Mouse (Mus musculus): ENCODE results near the gene Sohlh2.
"Not testable (repeated sequence)": the region's sequence is repeated elsewhere in the genome, so short reads cannot be mapped to it uniquely, and the experiment has no call there.

Sohlh2 gene

GRCm38 (mm10) chr3:55181766-55182165 is at the start of gene Sohlh2:
TSS of gene Sohlh2 (plus strand) at chr3:55182028.
- no peak for DNase-seq (ENCODE audit: low spot score)

GRCm38 (mm10) chr3:55137039-55137438 is 44.8 kb upstream of the Sohlh2 start, which contains the start of gene Ccdc169:
TSS of gene Ccdc169 (plus strand) at chr3:55137339.
- no peak for DNase-seq (ENCODE audit: low spot score)

- no peak for DNase-seq (ENCODE audit: low spot score)
Measured at GRCm38 (mm10) chr3:55139837-55140236, 42.0 kb upstream of the Sohlh2 start.

- peak; percentile 60 for DNase-seq (ENCODE audit: low spot score)
Measured at GRCm38 (mm10) chr3:55141401-55141800, 40.4 kb upstream of the Sohlh2 start.

- no peak for DNase-seq (ENCODE audit: low spot score)
Measured at GRCm38 (mm10) chr3:55144916-55145315, 36.9 kb upstream of the Sohlh2 start.

- no peak for DNase-seq (ENCODE audit: low spot score)
Measured at GRCm38 (mm10) chr3:55146441-55146840, 35.4 kb upstream of the Sohlh2 start.

- DNase-seq (ENCODE audit: low spot score) = no peak
Measured at GRCm38 (mm10) chr3:55147156-55147555, 34.7 kb upstream of the Sohlh2 start.

- DNase-seq (ENCODE audit: low spot score) = no peak
Measured at GRCm38 (mm10) chr3:55148091-55148490, 33.7 kb upstream of the Sohlh2 start.

- DNase-seq (ENCODE audit: low spot score) = no peak
Measured at GRCm38 (mm10) chr3:55151656-55152433, 30.0 kb upstream of the Sohlh2 start.

GRCm38 (mm10) chr3:55152673-55153334 is 29.0 kb upstream of the Sohlh2 start:
- DNase-seq (ENCODE audit: low spot score) = no peak

GRCm38 (mm10) chr3:55154163-55154562 is 27.7 kb upstream of the Sohlh2 start:
- DNase-seq (ENCODE audit: low spot score) = no peak

- DNase-seq (ENCODE audit: low spot score) = no peak
Measured at GRCm38 (mm10) chr3:55157413-55157812, 24.4 kb upstream of the Sohlh2 start.

GRCm38 (mm10) chr3:55161144-55161543 is 20.7 kb upstream of the Sohlh2 start:
- no peak for DNase-seq (ENCODE audit: low spot score)

- DNase-seq (ENCODE audit: low spot score) = no peak
Measured at GRCm38 (mm10) chr3:55163510-55163909, 18.3 kb upstream of the Sohlh2 start.

- DNase-seq (ENCODE audit: low spot score) = no peak
Measured at GRCm38 (mm10) chr3:55172478-55172877, 9.3 kb upstream of the Sohlh2 start.

- DNase-seq (ENCODE audit: low spot score) = no peak
Measured at GRCm38 (mm10) chr3:55177271-55177670, 4.6 kb upstream of the Sohlh2 start.

- no peak for DNase-seq (ENCODE audit: low spot score)
Measured at GRCm38 (mm10) chr3:55191668-55192067, 9.8 kb downstream of the Sohlh2 start.

- DNase-seq (ENCODE audit: low spot score) = no peak
Measured at GRCm38 (mm10) chr3:55193351-55193750, 11.5 kb downstream of the Sohlh2 start.

- no peak for DNase-seq (ENCODE audit: low spot score)
Measured at GRCm38 (mm10) chr3:55194792-55195191, 13.0 kb downstream of the Sohlh2 start.

- DNase-seq (ENCODE audit: low spot score) = no peak
Measured at GRCm38 (mm10) chr3:55195581-55196327, 13.9 kb downstream of the Sohlh2 start.

- no peak for DNase-seq (ENCODE audit: low spot score)
Measured at GRCm38 (mm10) chr3:55196328-55196710, 14.5 kb downstream of the Sohlh2 start.

GRCm38 (mm10) chr3:55203621-55204020 is 21.8 kb downstream of the Sohlh2 start:
- not testable (repeated sequence) for DNase-seq (ENCODE audit: low spot score)

GRCm38 (mm10) chr3:55206413-55206812 is 24.6 kb downstream of the Sohlh2 start:
- DNase-seq (ENCODE audit: low spot score) = no peak

Data from yolk sac, embryonic 10.5 days (tissue).